Mouse (Mus musculus) midbrain, embryonic 14.5 days (tissue): ENCODE measurements around the gene Il6ra. TPM values are rescaled to one million over a fixed set of nuclear protein-coding genes. Genes with fewer than 3 reads are reported as not detected.

Experiments
- ATAC-seq: fragments of 200-750 bp; cut with Nextera tagmentation; 2 replicates; pipeline ENCODE4 v1.8.0; 2017; ENCODE audit warnings: moderate number of reproducible peaks, moderate library complexity; ENCODE audit not compliant: low FRiP score, low TSS enrichment
- DNase-seq: peaks from one replicate; pipeline ENCODE4 v3.0.0-alpha.2; 2015
- H3K27ac ChIP-seq: fragments of 300-500 bp; sonication (generic); replicated peaks from 2 replicates; pipeline ENCODE4 v1.5.1; 2014; ENCODE audit warnings: mild to moderate bottlenecking, low read depth, low read length, moderate library complexity
- H3K27me3 ChIP-seq: fragments of 300-500 bp; sonication (generic); 2 replicates; pipeline ENCODE4 v1.6.1; 2014; ENCODE audit warnings: low read length, control low read depth, mixed read lengths; ENCODE audit not compliant: control insufficient read depth, insufficient read depth
- H3K36me3 ChIP-seq: fragments of 300-500 bp; sonication (generic); 2 replicates; pipeline ENCODE4 v1.6.1; 2014; ENCODE audit warnings: low read length, control low read depth; ENCODE audit not compliant: control insufficient read depth, insufficient read depth
- H3K4me1 ChIP-seq: fragments of 300-500 bp; sonication (generic); 2 replicates; pipeline ENCODE4 v1.6.1; 2014; ENCODE audit warnings: mild to moderate bottlenecking, antibody characterized with exemption, low read length, control low read depth; ENCODE audit not compliant: control insufficient read depth, insufficient read depth
- H3K4me2 ChIP-seq: fragments of 300-500 bp; sonication (generic); 2 replicates; pipeline ENCODE4 v1.6.1; 2014; ENCODE audit warnings: mild to moderate bottlenecking, low read length, moderate library complexity
- H3K4me3 ChIP-seq: fragments of 300-500 bp; sonication (generic); replicated peaks from 2 replicates; pipeline ENCODE4 v1.5.1; 2014; ENCODE audit warnings: low read depth, low read length
- H3K9ac ChIP-seq: fragments of 300-500 bp; sonication (generic); replicated peaks from 2 replicates; pipeline ENCODE4 v1.6.1; 2014; ENCODE audit warnings: mild to moderate bottlenecking, low read length, moderate library complexity
- H3K9me3 ChIP-seq: fragments of 300-500 bp; sonication (generic); 2 replicates; pipeline ENCODE4 v1.6.1; 2016; ENCODE audit warnings: low read length, control low read depth, mixed read lengths; ENCODE audit not compliant: control insufficient read depth
- WGBS: fragments of 180-500 bp; shearing (Covaris S2); extraction: QIAGEN DNeasy Blood & Tissue Kit; methylation state at CpG from one replicate; pipeline ENCODE4 v1.1.7; 2014; 5-methylcytosine and 5-hydroxymethylcytosine counted together
- polyA plus RNA-seq: library from polyadenylated mRNA; unstranded; fragments of >200 nt; fragmentation: Nextera tagmentation; extraction: Ambion mirVana; gene quantifications from 2 replicates; pipeline ENCODE4 v1.2.1, GENCODE M21; 2014

The Il6ra gene
- polyA plus RNA-seq, 1 experiment from 2014 or later: 0.66 TPM

GRCm38 (mm10) chr3:89898870-89899510 is 14.0 kb downstream of the Il6ra start:
- ATAC-seq: no peak

GRCm38 (mm10) chr3:89898011-89898410 is 15.0 kb downstream of the Il6ra start:
- DNase-seq (no peak), ATAC-seq (no peak)
- WGBS: 82% methylated on average over 10 of the region's 10 CpGs
- Histone ChIP-seq H3K36me3 (no peaks in the 10 kb centered on the region), H3K27me3 (no peaks in the 10 kb centered on the region), H3K9ac (no peak overlapping the region), H3K27ac (no peak overlapping the region), H3K4me1 (no peaks in the 10 kb centered on the region), H3K4me3 (no peak overlapping the region), H3K9me3 (no peaks in the 10 kb centered on the region), H3K4me2 (no peak overlapping the region)

More at GRCm38 (mm10) chr3:89898870-89899510, 14.0 kb downstream of the Il6ra start:
- Histone ChIP-seq H3K9me3 (no peaks in the 10 kb centered on the region), H3K27me3 (no peaks in the 10 kb centered on the region), H3K4me3 (no peak overlapping the region), H3K4me1 (no peaks in the 10 kb centered on the region), H3K36me3 (no peaks in the 10 kb centered on the region), H3K4me2 (no peak overlapping the region), H3K27ac (no peak overlapping the region), H3K9ac (no peak overlapping the region)
- no peak for DNase-seq
- WGBS: 74% methylated on average over 5 of the region's 5 CpGs

DNA sequence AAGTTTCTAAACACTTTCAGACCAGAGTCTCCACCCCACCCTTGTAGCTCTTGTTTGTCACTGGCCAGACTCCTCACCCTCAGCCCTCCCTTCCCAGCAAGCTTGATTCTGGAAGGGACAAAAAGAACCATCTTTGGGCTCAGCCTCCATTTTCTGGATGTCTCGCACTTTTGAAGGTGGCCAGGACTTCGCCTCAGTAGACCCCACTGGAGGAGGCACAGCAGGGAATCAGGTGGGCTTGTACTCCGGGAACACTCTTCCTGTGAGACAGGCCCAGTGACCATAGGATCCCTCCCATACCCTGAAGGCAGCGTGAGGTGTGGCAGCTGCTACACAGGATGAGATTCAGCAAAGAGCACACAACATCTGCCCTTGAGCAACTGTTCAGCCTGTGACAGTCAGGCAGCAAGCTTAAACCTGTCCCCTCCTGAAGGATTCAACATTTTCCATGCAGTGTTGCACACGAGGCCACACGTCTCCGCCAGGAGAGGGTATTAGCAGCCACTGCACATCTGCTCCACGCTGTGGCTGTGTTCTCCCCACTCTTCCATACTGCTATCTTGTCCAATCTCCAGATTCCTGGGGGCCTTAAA is 15.7 kb downstream of the Il6ra start:
- no peak overlapping the region for H3K4me2 ChIP-seq
- ATAC-seq: no peak
- no peaks in the 10 kb centered on the region for H3K36me3 ChIP-seq
- no peak for DNase-seq
- no peaks in the 10 kb centered on the region for H3K9me3 ChIP-seq
- no peak overlapping the region for H3K4me3 ChIP-seq
- 60% methylated on average over 8 of the region's 8 CpGs for WGBS
- H3K27ac ChIP-seq: no peak overlapping the region
- H3K4me1 ChIP-seq: no peaks in the 10 kb centered on the region
- no peak overlapping the region for H3K9ac ChIP-seq
- H3K27me3 ChIP-seq: no peaks in the 10 kb centered on the region

DNA sequence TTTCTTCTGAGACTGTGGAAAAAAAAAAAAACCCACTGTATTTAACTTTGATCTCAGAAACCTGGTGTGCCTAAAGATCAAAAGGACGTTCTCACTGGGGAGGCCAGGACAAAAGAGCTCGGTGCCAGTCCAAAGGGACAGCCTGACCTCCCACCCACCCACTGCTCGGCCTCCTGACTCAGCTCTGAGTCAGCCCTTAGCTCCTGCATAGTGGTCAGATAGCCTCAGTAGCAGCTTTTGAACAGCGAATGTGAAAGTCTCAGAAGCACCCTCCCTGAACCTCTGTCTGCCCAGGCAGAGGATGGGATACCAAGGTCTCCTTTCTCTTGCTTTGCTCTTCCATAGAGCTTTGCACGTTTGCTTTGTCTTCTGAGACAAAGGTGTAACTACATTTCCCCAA is 16.4 kb downstream of the Il6ra start:
- WGBS: 18% methylated on average over 5 of the region's 5 CpGs
- H3K9ac ChIP-seq: no peak overlapping the region
- no peaks in the 10 kb centered on the region for H3K36me3 ChIP-seq
- ATAC-seq (no peak), DNase-seq (no peak)
- H3K4me3 ChIP-seq: no peak overlapping the region
- H3K27ac ChIP-seq: no peak overlapping the region
- no peaks in the 10 kb centered on the region for H3K9me3 ChIP-seq
- H3K27me3 ChIP-seq: no peaks in the 10 kb centered on the region
- no peak overlapping the region for H3K4me2 ChIP-seq
- H3K4me1 ChIP-seq: no peaks in the 10 kb centered on the region

GRCm38 (mm10) chr3:89892517-89893106 is 20.4 kb downstream of the Il6ra start:
- Histone ChIP-seq H3K27me3 (no peaks in the 10 kb centered on the region), H3K4me2 (no peak overlapping the region), H3K36me3 (no peaks in the 10 kb centered on the region), H3K4me1 (no peaks in the 10 kb centered on the region), H3K27ac (no peak overlapping the region), H3K4me3 (no peak overlapping the region), H3K9me3 (no peaks in the 10 kb centered on the region), H3K9ac (no peak overlapping the region)
- no peak for DNase-seq
- ATAC-seq: no peak
- WGBS: 88% methylated on average over 5 of the region's 5 CpGs

DNA sequence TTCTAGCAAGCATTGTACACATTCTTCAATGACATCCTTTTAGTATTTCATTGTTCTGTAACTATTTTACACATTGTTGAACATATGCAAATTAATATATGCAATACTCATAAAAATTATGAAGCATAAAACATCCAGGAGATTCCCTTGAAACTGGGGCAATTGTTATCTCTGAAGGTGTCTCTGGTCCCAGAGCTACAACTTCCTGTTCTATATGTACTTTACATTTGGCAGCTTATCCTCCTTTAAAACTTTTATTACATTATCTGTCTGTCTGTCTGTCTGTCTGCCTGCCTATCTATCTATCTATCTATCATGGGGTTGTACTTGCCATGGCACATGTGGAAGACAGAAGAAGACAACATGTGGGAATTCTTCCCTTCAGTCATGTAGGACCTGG is 21.3 kb downstream of the Il6ra start:
- Histone ChIP-seq H3K9me3 (no peaks in the 10 kb centered on the region), H3K27ac (no peak overlapping the region), H3K4me1 (no peaks in the 10 kb centered on the region), H3K27me3 (no peaks in the 10 kb centered on the region), H3K4me2 (no peak overlapping the region), H3K9ac (no peak overlapping the region), H3K4me3 (no peak overlapping the region), H3K36me3 (no peaks in the 10 kb centered on the region)
- ATAC-seq (no peak), DNase-seq (no peak)

GRCm38 (mm10) chr3:89889841-89890430 is 23.1 kb downstream of the Il6ra start:
- DNase-seq (no peak), ATAC-seq (no peak)
- Histone ChIP-seq H3K27ac (no peak overlapping the region), H3K4me3 (no peak overlapping the region), H3K4me2 (no peak overlapping the region), H3K27me3 (no peaks in the 10 kb centered on the region), H3K9ac (no peak overlapping the region), H3K9me3 (no peaks in the 10 kb centered on the region), H3K36me3 (no peaks in the 10 kb centered on the region), H3K4me1 (no peaks in the 10 kb centered on the region)
- WGBS: 82% methylated on average over 8 of the region's 8 CpGs

DNA sequence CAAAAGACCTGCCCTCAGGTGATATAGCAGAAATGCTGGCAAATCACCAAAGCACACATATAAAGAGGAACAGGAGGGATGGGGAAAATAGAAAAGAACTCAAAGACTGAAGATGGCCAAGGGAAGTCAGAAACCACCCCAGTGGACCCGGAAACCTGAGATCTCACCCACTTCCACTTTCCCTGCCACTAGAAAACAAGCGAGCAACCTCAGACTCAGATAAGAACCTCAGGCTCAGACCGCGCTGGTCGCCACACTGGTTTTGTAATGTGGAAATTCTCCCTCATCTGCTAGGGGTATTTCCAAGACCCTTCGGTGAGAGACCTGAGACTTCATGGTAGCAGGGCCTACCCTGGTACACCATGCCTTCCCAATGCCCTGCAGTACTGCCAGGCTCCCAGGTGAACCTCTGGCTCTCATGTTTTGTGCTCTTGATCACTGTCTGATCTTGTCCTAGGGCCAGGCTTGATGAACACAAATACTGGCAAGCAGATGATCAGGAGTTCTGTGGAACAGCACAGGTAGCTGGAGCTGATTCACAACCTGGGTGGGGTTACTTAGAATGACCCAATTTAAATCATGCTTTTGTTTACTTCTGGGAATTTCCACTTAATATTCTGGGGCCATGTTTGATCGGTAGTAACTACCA is 25.3 kb downstream of the Il6ra start:
- ATAC-seq (no peak), DNase-seq (no peak)
- no peaks in the 10 kb centered on the region for H3K27me3 ChIP-seq
- no peaks in the 10 kb centered on the region for H3K36me3 ChIP-seq
- WGBS: 93% methylated on average over 7 of the region's 7 CpGs
- no peaks in the 10 kb centered on the region for H3K9me3 ChIP-seq
- no peak overlapping the region for H3K9ac ChIP-seq
- H3K4me1 ChIP-seq: no peaks in the 10 kb centered on the region
- no peak overlapping the region for H3K4me3 ChIP-seq
- no peak overlapping the region for H3K27ac ChIP-seq
- no peak overlapping the region for H3K4me2 ChIP-seq
